Mouse (Mus musculus) layer of hippocampus, postnatal 36 days (tissue): ENCODE measurements at regions not wholly inside any gene's neighbourhood (a gene's known extent, or its start where the extent isn't known, plus 50 kb on each side); places are given as distances from the start of the nearest gene placed in this dataset.

Experiments used
- DNase-seq, 2 experiments: peaks; one replicate each; pipeline ENCODE4 v3.0.0; 2022

DNA sequence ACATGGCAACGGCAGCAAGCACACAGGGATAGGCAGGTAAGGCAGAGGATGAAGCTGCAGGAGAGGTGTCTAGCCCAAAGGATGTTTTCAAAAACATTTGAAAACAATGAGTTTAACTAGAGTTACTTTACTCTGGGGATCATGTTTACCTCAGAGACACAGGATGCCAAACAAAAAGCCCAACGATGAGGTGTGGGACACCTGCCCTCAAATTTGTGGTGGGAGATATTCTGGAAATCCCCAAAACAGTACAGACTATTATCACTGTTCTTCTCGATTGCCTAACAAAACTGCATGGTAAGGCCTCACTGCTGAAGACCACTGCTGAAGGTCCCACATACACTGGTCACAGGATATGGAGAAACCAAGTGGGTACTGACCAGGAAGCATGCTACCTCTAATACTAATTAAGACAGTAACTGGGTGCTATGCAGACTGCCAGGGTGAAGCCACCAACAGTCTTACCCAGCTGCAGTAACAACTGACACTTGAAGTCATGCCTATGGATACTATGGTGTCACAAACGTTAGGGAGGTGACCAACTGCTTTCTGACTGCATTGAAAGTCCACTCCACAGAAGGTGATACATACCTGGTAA lies 197.1 kb upstream of the Mkln1 start:
- DNase-seq: no peak

DNA sequence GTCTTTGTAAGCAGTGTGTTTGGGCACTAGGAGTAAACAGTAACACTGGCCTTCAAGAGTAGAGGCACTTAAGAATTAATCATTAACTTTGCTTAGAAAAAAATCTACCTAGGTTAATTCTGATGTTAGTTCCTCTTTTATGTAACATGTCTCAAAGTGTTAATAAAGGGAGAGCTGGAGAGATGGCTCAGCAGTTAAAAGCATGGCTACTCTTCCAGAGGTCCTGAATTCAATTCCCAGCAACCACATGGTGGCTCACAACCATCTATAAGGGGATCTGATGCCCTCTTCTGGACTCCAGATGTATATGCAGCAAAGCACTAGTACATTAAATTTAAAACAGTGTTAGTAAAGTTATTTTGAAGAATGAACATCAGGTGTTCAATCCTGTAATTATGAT lies 195.9 kb upstream of the Mkln1 start:
- no peak for DNase-seq

DNA sequence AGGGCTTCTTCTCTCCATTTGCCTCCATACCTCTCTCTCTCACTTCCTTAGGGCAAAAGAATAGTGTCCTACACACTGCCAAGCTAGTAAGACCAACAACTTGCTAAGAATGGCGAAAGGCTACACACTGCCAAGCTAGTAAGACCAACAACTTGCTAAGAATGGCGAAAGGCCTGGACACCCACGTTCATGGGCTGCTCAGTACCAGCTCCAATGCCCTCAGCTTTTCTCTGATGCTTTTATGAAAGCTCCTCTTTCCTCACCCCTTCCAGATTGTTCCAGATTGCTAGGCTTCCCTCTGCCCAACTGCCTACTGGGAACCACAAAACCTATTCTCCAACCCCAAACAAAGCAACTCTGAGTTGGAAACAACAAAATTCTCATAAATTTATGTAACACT lies 194.1 kb upstream of the Mkln1 start:
- DNase-seq: no peak

DNA sequence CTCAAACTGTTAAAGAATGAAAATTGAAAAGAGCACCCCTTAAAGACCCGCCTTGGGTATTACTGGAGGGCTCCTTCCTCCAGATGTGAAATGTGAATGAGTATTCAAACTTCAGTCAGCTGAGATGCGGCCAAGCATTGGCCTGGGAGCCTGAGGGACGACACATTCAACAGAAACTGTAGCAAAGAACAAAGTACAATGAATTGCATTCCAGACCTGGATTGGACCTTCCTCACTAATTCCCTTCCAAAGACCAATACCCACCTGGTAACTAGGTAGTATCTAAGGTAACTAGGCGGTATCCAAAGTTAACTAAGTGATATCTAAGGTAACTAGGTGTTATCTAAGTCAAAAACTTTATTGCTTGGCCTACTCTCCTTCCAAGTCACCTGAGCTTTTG lies 193.7 kb upstream of the Mkln1 start:
- no peak for DNase-seq

DNA sequence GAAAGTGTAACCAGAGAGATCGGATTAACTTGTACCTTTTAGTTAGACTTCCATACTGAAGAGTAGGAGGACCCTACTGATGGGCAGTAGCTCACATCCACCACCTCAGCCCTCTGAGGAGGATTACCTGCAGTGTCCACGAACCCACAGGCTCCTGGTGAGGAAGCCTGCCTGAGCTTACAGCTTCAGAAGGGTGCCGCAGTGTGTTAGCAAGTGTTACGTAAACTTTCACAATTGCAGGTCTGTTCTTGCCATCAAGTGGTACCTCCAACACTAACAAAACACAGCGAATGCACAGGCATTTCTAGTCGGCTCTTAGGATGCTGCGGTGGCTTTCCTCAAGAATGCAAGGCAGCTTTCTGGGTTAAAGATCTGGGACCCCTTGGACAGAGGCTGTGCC lies 192.4 kb upstream of the Mkln1 start:
- no peak for DNase-seq

DNA sequence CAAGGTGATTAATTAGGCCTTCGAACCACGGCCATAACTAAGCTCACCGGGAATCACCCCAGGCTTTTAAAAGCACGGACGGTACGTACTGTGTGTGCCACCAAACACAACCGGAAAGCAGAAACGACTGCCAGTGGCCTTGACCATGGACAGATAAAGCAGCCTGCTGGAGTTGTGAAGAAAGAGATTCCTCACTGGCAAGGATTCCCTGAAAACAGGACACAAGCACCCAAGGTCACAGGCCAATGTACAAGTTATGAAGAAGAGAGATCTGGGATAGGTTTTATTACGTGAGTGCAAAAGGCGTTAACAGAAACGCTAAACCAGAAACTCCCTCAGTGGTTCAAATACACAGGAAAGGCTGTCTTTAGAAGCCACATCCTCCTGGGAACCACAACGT lies 191.3 kb upstream of the Mkln1 start:
- no peak for DNase-seq

DNA sequence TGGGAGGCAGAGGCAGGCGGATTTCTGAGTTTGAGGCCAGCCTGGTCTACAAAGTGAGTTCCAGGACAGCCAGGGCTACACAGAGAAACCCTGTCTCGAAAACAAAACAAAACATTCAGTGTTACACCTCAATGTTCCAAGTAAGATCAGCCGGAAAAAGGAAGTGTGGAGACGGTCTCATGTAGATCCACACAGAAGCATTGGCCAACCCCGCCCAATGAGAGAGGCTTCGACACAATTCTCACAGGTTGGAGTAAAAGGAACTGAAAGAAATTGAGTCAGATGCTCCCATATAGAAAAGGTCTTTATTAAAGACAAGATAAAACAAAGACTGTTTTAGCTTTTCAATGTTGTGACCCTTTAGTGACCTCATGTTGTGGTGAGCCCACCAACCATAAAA lies 190.3 kb upstream of the Mkln1 start:
- DNase-seq: no peak

DNA sequence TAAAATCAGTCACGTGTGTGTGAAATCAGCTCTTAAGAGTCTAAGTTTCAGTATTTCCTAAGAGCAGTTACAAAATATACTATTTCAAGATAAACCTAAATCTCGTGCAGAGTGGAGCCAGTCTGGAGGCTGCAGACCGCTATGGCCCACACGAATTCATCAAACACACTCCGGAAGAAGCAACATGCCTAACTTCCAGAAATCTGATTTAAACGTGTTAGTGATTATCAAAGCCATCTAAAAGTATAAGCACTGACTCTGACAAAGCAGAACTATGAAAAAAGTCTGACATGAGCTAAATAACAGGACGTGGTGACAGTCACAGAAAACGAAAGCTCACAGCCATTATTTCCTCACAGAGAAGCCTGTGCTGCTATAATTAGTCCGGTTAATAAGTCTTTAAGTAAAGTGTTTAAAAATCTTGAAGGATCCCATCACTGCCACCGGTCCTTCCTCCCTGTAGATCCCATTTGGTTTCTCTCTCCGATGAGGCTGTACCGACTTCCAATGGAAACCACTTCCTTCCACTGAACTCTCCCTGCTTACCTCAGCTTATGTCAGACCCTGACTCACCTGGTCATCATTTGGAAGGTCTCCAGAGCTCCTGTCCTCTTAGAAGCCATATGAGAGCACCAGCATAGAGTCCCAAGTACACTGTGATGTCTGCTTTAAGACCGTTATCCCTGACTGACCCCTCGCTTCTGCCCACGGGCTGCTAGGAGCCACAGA lies 189.0 kb upstream of the Mkln1 start:
- no peak for DNase-seq

DNA sequence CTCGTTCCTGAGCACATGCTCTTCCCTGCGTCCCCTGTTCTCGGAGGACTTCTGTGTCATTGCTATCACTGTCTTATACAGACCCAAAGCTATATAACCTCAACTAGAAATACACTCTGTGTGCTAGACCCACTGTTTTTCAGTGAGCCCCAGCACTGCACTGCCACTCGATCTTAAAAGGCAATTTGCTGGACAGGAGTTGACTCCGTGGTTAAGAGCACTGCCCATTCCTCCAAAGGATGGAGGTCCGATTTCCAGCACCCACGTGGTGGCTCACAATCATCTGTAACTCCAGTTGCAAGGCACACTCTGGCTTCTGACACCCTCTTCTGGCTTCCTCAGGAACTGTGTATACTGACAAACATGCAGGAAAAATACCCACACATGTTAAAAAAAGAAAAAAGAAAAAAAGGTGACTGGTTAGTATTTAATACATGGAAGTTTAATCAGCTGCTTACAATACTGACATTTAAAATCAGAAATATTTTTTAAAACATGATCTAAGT lies 188.3 kb upstream of the Mkln1 start:
- no peak for DNase-seq

DNA sequence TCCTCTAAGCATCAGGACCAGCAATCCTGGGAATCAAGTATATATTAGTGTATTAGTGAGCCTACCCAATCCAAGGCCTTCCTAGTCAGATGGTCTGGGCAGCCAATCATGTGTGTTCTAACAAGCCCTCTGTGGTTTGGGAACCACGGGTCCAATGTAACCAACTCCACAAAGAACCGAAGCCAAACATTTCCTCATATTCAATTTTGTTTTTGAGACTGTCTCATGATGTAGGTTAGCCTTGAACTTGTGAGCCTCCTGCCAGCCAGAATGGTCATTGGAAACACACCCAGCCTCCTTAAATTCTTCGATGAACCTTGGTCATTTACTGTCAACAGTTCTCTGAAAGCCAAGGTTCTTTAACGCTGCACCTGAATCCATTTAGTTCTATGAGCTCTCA lies 187.4 kb upstream of the Mkln1 start:
- no peak for DNase-seq

DNA sequence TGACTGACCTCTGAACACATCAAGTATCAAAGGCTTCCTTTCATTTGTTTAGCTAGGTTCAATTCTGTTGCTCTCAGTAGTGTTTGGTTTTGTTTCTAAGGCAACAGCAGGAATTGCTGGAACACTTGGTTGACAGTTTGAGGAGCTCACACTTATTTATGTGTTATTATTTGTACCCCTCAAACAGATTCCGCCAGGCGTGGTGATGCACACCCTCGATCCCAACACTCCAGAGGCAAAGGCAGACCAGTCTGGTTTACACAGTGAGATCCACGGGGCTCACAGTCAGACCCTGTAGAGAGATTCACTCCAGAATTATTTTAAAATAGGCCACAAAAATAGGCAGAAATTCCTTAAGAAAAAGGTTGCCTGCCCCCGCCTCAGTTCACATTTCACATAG lies 186.9 kb upstream of the Mkln1 start:
- DNase-seq: no peak

DNA sequence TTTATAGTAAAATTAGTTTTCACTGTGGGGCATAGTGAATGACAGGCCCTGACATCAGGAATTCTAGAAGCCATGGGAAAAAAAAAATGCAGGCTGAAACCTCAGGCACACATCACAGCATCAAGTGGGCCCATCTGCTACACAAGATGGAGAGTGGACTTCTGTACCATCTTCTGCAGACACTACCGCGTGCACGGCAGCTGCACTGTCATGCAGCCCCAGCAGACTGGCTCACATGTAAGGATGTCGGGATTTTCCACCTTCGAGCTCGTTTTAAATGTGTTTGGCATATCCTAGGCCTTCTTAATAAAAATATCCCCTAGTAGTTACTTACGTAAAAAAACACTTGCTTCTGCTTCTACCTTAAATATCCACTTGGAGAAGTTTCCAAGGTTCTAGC lies 186.5 kb upstream of the Mkln1 start:
- DNase-seq: no peak

DNA sequence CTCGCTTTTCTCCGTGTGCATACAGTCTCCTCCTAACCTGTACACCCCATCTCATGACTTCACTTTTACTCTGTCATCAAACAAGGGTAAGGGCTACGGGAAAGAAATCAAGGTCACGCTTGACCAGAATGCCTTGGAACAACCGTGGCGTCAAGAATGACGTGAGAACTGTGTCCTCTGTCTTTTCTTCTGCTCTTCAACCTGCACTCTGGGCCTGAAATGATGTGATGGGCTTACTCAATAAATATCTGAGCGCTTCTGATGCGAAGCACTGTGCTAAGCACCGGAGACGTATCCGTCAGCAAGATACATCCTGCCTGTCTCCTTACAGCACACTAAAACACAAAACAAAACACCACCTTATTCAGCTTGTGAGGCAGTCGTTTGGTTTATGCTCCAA lies 185.8 kb upstream of the Mkln1 start:
- no peak for DNase-seq

DNA sequence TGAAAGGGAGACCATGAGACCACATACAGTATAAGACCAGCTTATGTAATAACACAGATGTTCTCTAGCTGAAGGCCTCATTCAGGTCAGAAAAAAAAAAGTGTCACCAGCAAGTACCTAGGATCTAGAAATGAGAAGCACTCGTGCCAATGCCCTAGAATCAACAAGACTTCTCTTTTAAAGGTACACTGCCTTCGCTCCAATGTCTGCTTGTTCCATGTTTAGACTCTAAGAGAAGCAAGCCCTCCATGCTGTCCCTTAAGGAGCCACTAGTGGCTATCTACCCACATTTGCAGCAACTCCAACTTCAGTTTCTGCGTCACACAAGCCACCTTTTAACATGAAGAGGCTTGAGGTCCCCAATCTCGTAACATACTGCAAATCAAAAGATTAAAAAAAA lies 185.4 kb upstream of the Mkln1 start:
- no peak for DNase-seq

DNA sequence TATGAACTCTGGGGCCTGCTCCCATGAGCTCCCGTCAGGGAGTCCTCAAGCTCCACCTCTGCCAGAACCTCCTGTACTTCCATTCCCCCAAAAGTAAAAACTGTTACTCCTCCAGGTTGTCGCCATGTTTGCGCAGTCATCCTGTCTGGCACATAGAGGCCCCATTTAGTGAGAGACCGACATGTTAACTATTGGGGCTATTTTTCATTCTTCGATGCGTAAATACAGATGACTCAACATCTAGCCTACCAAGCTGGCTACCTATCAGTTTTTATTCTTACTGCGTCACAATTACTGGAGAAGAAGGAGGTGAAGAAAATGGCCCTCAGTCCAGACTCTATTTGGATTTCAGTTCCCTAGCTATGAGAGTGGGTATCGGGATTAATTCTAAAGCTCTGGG lies 182.9 kb upstream of the Mkln1 start:
- DNase-seq: no peak

DNA sequence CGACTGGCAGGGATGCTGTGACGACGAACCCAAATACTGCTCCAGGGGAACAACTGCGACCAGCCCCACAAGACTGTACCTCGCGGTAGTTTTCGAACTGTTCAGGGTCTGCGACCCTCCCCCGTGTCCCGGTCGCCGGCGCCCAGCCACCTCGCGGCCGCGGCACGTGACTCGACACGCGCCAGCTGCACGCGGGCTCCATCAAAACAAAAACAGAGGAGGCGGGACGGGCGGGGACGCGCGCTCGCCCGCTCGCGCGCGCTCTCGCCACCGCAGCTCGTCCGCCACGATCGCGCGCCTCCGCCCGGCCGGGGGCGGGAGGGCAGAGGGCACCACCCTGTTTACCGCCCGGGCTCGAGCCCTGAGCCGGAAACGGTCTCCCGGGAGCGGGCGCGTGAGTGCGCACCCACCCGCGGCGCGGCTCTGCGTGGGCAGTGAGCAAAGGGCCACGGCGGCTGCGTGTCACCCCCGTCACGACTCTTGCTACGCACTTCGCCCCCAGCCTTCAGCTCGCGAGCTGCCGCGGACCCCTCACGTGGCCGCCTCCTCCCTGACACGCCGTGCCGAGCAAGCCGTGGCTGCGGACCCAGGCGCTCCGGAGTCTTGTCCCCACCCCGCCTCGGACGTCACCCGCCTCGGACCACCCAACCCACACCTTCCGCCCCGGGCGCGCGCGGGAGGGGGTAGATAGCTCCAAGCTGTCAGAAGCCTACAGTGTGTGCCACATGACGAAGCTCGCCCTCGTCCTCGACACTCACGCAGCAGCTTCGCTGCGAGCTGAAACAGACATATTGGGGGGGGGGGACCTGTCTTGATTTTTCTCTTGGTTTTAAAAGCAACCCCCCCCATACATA lies 182.1 kb upstream of the Mkln1 start:
- DNase-seq: peak; percentile 86 to 89

DNA sequence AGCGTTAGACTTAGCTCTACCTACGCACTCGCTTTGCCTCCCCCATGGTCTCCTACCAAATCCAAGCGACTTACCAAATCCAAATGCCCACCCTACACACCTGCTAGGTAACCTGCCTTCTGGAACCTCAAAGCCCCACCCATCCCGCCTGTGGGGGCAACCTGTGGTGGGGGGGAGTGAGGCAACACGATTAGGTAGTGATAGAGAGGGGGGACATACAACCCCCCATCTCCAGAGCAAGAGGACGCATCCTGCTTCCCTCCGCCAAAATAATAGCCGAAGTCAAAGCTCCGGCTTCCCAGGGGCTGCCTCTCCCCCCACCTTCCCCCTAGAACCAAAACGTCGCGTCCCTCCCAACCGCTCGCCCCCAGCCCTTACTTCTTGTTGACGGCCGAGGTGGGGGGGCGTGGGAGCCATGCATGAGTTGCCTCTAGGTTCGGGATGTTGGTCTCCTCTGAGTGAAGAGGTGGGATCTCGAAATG lies 181.4 kb upstream of the Mkln1 start:
- peak in 1 of 2 experiments; percentile 55 for DNase-seq

DNA sequence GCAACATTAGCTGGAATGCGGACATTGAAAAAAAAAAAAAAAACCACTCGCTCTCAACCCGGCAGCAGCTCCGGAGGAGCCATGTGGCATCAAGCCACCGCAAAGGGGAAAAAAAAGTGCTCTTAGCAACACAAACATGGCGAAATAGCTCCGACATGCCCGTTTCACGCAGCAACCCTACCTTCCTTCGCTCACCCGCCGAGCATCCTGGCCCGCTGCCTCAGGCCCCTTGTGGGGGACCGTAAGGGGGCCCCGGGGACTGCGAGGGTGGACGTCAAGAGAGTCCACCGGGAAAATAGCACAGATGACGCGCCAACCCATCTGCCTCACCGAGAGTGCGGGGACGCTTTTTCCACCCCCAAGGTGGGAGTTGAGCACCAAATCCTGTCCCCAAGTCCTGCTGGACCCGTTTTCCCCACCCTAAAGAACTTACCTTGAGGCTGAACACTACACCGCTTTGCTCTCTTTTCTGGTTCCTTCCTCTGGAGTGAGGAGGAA lies 180.8 kb upstream of the Mkln1 start:
- DNase-seq: peak in 1 of 2 experiments; percentile 62

DNA sequence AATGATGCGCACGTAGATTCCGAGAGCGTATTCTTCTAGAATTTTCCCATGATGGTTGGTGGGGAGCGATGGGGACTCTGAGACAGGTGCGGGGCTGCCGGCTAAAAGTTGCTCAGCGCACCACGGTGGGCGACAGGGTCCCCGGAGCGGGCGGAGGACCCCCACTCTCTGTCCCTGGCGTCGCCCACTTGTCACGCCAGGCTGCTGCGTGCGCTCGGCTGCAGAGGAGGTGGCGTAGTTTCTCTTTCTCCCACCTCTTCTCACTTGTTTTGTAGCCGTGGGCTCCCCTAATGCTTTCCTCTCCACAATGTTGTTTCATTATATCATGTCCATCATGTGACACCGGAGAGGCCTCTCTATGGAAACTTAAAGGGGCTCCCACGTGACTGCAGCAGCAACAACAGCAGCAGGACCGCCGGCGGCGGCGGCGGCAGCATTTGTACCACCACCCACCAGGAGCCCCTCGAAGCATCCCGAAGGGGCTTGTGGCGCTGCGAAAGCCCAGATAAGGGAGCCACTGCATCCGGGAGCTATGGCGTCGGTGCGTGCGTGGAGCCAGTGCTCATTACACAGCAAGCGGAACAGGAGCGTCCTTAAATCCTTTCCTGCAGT lies 180.3 kb upstream of the Mkln1 start:
- peak; percentile 76 to 80 for DNase-seq

DNA sequence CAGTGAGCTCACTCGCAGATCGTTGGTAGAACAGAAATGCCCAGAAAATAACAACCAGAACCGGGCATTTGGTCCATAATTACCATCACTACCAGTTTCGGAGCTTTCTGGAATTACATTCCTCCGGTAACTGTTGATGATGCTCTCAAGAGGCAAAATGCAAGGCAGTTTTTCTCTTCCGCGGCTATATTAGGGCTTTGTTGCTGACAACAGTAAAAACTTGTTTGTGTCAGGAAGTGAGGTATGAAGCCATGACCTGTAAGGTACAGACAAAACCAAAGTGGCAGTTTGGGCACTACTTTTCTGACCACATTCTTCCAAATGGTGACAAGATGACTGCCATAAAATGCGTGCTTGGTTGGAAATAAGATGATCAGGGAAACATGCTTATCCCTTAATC lies 179.7 kb upstream of the Mkln1 start:
- no peak for DNase-seq

DNA sequence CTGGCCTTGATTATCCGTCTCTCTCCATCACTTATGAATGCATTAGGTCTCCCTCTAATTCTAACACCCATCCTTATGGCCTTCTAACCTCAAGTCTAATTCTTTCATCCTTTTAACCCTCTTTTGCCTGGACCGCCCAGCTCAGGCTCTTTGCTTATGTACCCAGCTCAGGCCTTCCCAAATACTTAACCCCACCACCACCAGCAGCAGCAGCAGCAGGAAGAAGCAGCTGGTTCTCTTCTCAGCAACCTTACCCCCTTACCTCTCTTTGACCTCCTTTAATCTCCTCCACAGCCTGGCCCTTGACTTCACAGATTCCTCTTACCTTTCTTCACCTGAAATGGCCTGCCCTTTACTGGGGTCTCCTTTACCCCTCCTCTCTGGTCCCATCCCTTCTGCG lies 178.8 kb upstream of the Mkln1 start:
- DNase-seq: no peak

DNA sequence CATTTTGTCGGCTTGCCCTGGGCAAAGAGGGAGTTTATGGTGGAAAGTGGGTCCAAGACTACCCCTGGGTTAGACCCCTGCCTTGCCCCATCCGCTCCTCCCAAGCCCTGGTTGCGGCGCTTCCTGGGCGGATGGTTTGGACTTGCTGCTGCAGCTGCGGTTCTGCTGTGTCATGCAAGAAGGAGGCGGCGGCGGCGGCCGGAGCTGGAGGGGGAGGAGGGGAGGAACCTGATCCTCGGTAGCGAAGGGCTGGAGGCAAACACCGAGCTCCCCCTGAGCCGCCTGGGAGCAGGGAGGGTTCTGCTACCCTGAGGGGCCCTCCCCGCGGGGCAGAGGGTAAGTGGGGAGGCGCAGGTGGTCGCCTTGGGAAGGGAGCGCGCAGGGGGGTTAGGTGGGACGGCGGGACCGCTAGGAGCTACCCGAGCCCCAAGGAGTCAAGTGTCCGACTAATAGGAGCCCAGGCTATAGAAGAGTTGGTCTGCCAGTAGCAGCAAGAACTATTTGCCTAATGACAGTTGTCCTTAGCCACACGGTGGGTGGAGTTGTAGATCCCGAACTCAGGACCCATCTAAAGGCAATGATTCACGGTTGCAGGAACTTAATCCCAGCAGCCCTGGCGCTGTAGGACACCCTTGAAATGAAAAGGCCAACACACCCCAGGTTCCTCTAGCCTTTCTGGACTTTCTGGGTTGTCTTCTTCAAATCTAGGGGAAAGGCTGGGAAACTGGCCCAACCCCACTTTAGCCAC lies 178.2 kb upstream of the Mkln1 start:
- DNase-seq: peak in 1 of 2 experiments; percentile 69
